Mouse (Mus musculus) small intestine, adult 2 months (tissue): ENCODE measurements around the gene Traf2.

Experiments
- CTCF ChIP-seq: fragments of 200-500 bp; IDR thresholded peaks from 2 replicates; pipeline ENCODE4 v1.5.1; 2012; ENCODE audit warnings: low read depth, mild to moderate bottlenecking, control low read depth, inconsistent platforms, low read length, moderate library complexity, mixed read lengths; ENCODE audit not compliant: insufficient replicate concordance, insufficient read length; ENCODE audit errors: extremely low read depth
- POLR2A ChIP-seq: fragments of 200-500 bp; IDR thresholded peaks from 2 replicates; pipeline ENCODE4 v1.6.1; 2012; ENCODE audit warnings: low read depth, mild to moderate bottlenecking, control low read depth, inconsistent platforms, low read length, moderate library complexity

GRCm38 (mm10) chr2:25575432-25576027, 28.8 kb upstream of the Traf2 start:
- TF ChIP-seq POLR2A (no peak), CTCF (no peak)
